Mouse (Mus musculus) bone marrow, adult 2 months (tissue): ENCODE measurements around the gene Atp13a1. TPM values are rescaled to one million over a fixed set of nuclear protein-coding genes. Genes with fewer than 3 reads are reported as not detected.

Source experiments
- H3K27ac ChIP-seq: fragments of 200-500 bp; 2 replicates; pipeline ENCODE4 v1.5.1; 2012; ENCODE audit warnings: low read depth, mild to moderate bottlenecking, control low read depth, inconsistent platforms, low read length; ENCODE audit not compliant: control insufficient read depth, poor library complexity, insufficient read depth
- H3K4me1 ChIP-seq: fragments of 200-500 bp; 2 replicates; pipeline ENCODE4 v1.6.1; 2011; ENCODE audit warnings: low read length; ENCODE audit not compliant: control insufficient read depth, insufficient read depth
- H3K4me3 ChIP-seq: fragments of 200-500 bp; replicated peaks from 2 replicates; pipeline ENCODE3; 2011; ENCODE audit warnings: mild to moderate bottlenecking, low read depth, low read length, control low read depth; ENCODE audit not compliant: control insufficient read depth
- CTCF ChIP-seq: fragments of 200-500 bp; IDR thresholded peaks from 2 replicates; pipeline ENCODE4 v1.5.1; 2011; ENCODE audit warnings: low read length, control low read depth; ENCODE audit not compliant: control insufficient read depth, insufficient read depth
- POLR2A ChIP-seq: fragments of 200-500 bp; IDR thresholded peaks from 2 replicates; pipeline ENCODE4 v1.6.1; 2011; ENCODE audit warnings: low read depth, mild to moderate bottlenecking, control low read depth, low read length, borderline replicate concordance; ENCODE audit not compliant: control insufficient read depth
- WGBS: fragments of 180-500 bp; shearing (Covaris S2); methylation state at CpG from one replicate; pipeline ENCODE4 v1.1.7; 2018; 5-methylcytosine and 5-hydroxymethylcytosine counted together
- polyA plus RNA-seq: library from polyadenylated mRNA; stranded (reverse); fragments of >200 nt; gene quantifications from 2 replicates; pipeline ENCODE4 v1.2.4, GENCODE M21; 2011; ENCODE audit warnings: low replicate concordance; ENCODE audit not compliant: missing spikeins, insufficient read depth, insufficient read length

Gene Atp13a1
- polyA plus RNA-seq, 1 experiment, result 44.4 TPM

- no peak for TF ChIP-seq POLR2A
- peak; percentile 72 for TF ChIP-seq CTCF
- no peaks in the 10 kb centered on the region for H3K4me1 ChIP-seq
- H3K4me3 ChIP-seq, result no peak overlapping the region
- 32% methylated on average over 3 of the region's 3 CpGs for WGBS
- no peak overlapping the region for H3K27ac ChIP-seq
Measured at GRCm38 (mm10) chr8:69849899-69850298, 58.9 kb downstream of the Atp13a1 start.

DNA sequence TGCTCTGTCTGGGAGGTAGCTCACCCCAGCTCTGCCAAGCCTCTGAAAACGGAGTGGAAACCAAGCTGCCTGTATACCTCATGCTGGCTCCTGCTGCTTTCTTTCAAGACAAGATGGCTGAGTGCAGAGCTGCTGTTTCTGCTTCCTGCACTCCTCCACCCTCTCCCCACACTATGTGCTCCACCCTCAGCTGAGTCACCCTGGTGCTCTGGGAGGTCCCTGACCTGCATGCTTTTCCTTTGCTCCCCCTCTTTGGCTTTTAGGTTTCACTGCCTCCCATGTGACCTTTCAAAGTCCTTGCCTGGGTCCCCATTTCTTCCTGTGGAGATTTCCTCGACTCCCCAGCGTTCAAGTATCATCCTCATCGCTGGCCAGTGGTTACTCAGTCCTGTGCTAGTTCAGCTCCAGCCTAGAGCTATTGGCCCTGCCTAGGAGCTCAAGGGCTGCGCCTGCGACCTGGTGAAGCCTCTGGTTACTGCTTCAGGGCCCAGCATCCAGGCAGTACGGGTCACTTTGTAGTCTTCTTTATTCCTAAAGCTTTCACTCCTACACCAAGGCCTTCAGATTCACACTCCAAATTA is 60.1 kb downstream of the Atp13a1 start:
- 68% methylated on average over 7 of the region's 7 CpGs for WGBS
- H3K27ac ChIP-seq, result peak overlapping the region; percentile 46
- H3K4me1 ChIP-seq, result no peaks in the 10 kb centered on the region
- H3K4me3 ChIP-seq, result no peak overlapping the region
- TF ChIP-seq CTCF (no peak), POLR2A (no peak)

GRCm38 (mm10) chr8:69853869-69854268 is 62.9 kb downstream of the Atp13a1 start:
- Histone ChIP-seq H3K4me3 (no peak overlapping the region), H3K27ac (no peak overlapping the region), H3K4me1 (no peaks in the 10 kb centered on the region)
- WGBS, result 93% methylated on average over 10 of the region's 10 CpGs
- TF ChIP-seq POLR2A (no peak), CTCF (no peak)

Other genes with a start within 250 kb of the Atp13a1 start
- 5.2 and 10.1 TPM in 2 replicates for gene Zfp868, start 165.6 kb upstream of the Atp13a1 start, polyA plus RNA-seq
- gene Zfp964, start 136.7 kb upstream of the Atp13a1 start, polyA plus RNA-seq, result 0.55 and 0.81 TPM in 2 replicates
- 4.5 and 5.7 TPM in 2 replicates for gene Zfp869, start 80.4 kb upstream of the Atp13a1 start, polyA plus RNA-seq
- 3.6 and 6.2 TPM in 2 replicates for gene Zfp963, start 41.2 kb upstream of the Atp13a1 start, polyA plus RNA-seq
- gene Gm20422, start 16.3 kb upstream of the Atp13a1 start, polyA plus RNA-seq, result 2.4 and 3.8 TPM in 2 replicates
- gene Zfp866, start within 50 bp of the Atp13a1 start, polyA plus RNA-seq, result 10.6 and 13.5 TPM in 2 replicates
- 45.7 and 112 TPM in 2 replicates for gene Gmip, start 17.5 kb downstream of the Atp13a1 start, polyA plus RNA-seq
- 1.3 and 3.8 TPM in 2 replicates for gene Lpar2, start 31.3 kb downstream of the Atp13a1 start, polyA plus RNA-seq
- 5.9 and 9.7 TPM in 2 replicates for gene Pbx4, start 41.3 kb downstream of the Atp13a1 start, polyA plus RNA-seq
- gene Cilp2, start 96.5 kb downstream of the Atp13a1 start, polyA plus RNA-seq, result not detected in 2 replicates
- gene Tssk6, start 111.0 kb downstream of the Atp13a1 start, polyA plus RNA-seq, result not detected in 2 replicates
- 41.2 and 61.7 TPM in 2 replicates for gene Ndufa13, start 111.4 kb downstream of the Atp13a1 start, polyA plus RNA-seq
- gene Yjefn3, start 111.5 kb downstream of the Atp13a1 start, polyA plus RNA-seq, result not detected in 2 replicates
- 22.0 and 34.5 TPM in 2 replicates for gene Gatad2a, start 205.2 kb downstream of the Atp13a1 start, polyA plus RNA-seq